Mouse (Mus musculus) effector memory CD4-positive, alpha-beta T cell, adult 7 months (primary cell): Measurements from ENCODE around the gene S100pbp. TPM values are rescaled to one million over a fixed set of nuclear protein-coding genes. Genes with fewer than 3 reads are reported as not detected.

ENCODE experiments used
- polyA plus RNA-seq: library from polyadenylated mRNA; unstranded; fragments of 100-300 nt; shearing (Covaris generic); gene quantifications from one replicate; pipeline ENCODE4 v1.2.1, GENCODE M21; 2017

The S100pbp gene
- polyA plus RNA-seq: 18.0 TPM

DNA sequence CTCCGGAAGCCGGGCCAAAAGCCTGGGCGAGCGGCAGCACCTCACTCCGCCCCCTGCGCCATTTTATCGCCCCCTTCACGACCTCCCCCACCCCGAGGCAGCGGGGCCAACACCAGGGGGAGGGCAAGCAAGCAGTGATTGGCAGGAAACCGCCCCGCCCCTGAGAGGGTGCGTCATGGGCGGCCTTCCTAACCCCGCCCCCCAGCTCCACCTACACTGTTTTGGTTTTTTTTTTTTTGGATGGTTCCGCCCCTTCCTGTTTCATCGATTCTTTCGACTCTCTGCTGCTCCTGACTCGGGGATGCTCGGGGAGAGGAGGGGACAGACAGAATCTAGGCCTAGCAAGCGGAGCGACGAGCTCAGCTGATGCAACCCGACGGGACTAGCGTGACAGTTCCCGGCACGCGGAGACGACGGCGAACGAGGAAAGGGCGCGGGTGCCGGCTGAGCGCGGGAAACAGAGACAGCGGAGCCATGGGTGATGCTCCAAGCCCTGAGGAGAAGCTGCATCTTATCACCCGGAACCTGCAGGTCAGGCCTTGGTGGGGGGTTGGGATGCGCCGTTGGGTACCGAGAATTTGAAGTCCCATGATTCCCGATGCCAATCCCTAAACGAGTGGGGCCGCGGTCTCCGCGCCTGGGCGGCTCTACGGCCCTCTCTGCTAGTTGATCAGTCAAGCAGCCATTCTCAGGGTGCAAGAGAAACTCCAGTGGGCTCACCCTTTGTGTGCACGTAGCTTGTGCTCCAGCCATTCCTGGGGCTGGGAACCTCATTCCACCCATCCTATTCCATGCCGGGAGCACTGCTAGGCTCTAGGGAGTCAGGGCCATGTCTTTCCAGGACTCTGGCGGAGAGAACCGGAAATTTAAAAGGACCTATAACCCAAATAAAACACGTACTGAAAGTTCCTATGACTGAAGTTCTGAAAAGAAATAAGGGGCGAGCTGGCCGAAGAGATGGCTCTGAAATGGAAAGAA, at the start of gene S100pbp, which contains the start of gene Yars:
Gene S100pbp (minus strand): TSS at position 186 of the 978 bp plus-strand sequence.
Gene Yars (plus strand): TSS at position 219 of the 978 bp plus-strand sequence.

GRCm38 (mm10) chr4:129136579-129137391, 52.7 kb downstream of the S100pbp start, which contains the start of gene Fndc5:
Gene Fndc5 (plus strand): TSS chr4:129136999.

DNA sequence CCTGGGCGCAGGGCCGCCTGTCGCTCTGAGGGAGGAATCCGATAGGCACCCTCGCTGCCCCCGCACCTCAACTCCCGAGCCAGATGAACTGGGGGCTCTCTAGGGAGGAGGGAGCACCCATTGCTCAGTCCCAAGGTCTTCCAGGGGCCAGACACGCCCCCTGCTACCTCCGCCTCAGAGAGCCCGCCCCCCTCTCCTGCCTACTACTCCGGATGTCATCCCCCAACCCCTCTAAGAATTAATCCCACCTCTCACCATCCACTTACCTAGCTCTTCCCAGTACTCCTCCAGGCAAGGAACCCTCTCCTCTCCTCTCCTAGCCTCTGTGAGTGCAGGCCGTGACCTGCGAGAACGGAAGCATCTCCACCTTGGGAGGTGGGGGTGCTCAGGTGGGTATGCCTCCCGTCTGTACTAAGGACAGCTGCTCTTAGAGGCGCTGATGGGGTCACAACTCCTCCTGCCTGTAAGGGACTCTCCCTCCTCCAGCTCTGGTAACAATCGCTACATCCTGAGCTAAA, 67.9 kb downstream of the S100pbp start, which contains the start of gene Hpca:
Gene Hpca (minus strand): TSS at position 468 of the 518 bp plus-strand sequence.

DNA sequence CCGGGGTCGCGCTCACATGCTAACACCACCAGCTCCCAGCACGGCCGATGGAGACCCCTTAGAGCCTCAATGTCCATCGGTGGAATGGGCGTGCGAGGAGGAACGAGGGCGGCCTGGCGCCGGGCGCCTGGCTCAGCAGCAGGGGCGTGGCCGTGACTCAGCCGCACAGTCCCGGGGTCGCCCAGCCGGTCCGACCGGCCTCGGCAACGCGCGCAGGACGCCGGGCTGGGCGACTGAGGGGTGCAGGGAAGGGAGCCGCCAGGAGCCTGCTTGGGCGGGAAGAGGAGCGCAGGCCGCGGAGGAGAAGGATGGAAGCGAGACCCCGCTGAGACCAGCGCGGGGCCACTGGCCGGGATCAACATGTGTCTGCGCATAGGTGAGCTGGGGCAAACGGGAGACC, 84.2 kb downstream of the S100pbp start, which contains the start of gene Tmem54:
Gene Tmem54 (plus strand): TSS at position 193 of the 400 bp plus-strand sequence.

Other genes starting within 250 kb of the S100pbp start
- 0.63 TPM for gene Azin2, start 227.3 kb downstream of the S100pbp start, polyA plus RNA-seq
- 98.2 TPM for gene Ak2, start 197.8 kb downstream of the S100pbp start, polyA plus RNA-seq
- 118 TPM for gene Rnf19b, start 131.5 kb downstream of the S100pbp start, polyA plus RNA-seq
- not detected for gene Tmem54, start 84.2 kb downstream of the S100pbp start, polyA plus RNA-seq
- gene Hpca, start 67.7 kb downstream of the S100pbp start, polyA plus RNA-seq: not detected
- 0.27 TPM for gene Fndc5, start 52.7 kb downstream of the S100pbp start, polyA plus RNA-seq
- gene Yars, start within 50 bp of the S100pbp start, polyA plus RNA-seq: 31.4 TPM
- 0.20 TPM for gene C77080, start 71.7 kb upstream of the S100pbp start, polyA plus RNA-seq
- gene Sync, start 97.9 kb upstream of the S100pbp start, polyA plus RNA-seq: 0.22 TPM
- gene Rbbp4, start 145.6 kb upstream of the S100pbp start, polyA plus RNA-seq: 255 TPM
- 29.9 TPM for gene Zbtb8os, start 146.0 kb upstream of the S100pbp start, polyA plus RNA-seq
- gene Zbtb8a, start 188.4 kb upstream of the S100pbp start, polyA plus RNA-seq: 4.0 TPM